Mouse (Mus musculus) T-helper 1 cell (primary cell): ENCODE data around the gene Spag6l.
"Not testable (repeated sequence)": the region's sequence is repeated elsewhere in the genome, so short reads cannot be mapped to it uniquely, and the experiment has no call there.

Source experiments
- in situ Hi-C: fragments of 300-600 bp; cut with MboI, MseI; formaldehyde crosslinking; loops from one replicate; pipeline ENCODE4 v1.15.1; 2025; ENCODE audit warnings: high pct_unique_total_duplicates

The Spag6l gene

DNA sequence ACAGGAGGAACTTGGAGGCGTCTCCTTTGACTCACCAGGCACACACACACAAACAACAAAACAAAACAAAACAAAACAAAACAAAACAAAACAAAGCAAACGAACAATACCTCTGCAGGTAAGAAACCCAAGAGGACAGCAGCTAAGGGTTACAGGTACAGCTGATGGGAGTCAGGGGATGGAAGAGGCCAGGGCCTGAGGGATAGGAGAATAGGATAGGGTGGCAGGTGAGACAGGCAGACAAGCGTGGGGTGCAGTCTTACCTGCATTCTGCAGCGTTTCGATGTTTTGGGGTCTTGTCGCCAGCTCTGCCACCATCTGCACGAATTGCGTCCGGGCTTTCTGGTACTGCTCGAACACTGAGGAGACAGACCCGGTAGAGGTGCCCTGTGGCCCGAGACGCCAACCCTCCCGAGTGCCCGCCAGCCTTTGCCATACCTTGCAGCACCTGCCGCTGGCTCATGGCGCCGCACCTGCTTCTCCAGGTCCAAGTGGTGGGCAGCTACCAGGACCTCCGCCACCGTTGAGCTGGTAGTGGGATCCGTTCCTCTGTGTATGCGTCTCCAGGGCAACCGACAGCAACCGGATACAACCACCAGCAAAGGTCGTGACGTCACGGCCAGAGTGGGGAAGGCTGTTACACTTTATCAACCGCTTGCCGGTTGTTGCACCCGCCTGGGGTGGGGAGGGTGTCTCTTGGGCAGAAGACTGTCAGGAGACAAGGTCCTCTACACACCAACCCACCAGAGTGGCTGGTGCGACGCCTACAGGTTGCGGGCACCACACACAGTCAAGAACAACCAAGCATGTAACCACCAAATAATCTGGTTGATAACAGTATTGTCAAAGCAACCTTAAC is at the start of gene Spag6l:
TSS of gene Spag6l (minus strand) at position 700 of the 859 bp plus-strand sequence.
- in situ Hi-C loops: no loop called here

- in situ Hi-C loops: no loop called here
Observed at GRCm38 (mm10) chr16:16879025-16879424, 49.8 kb upstream of the Spag6l start.

GRCm38 (mm10) chr16:16870617-16871331 is 41.5 kb upstream of the Spag6l start, which contains the start of the genes Top3b and Vpreb1:
Gene Top3b, plus strand, starts transcription at chr16:16870736.
Gene Vpreb1, minus strand, starts transcription at chr16:16870843.
- in situ Hi-C loops: loop anchor here (5.0 kb wide), 1 partner anchor 412 kb away; no protein-coding TSS in a partner anchor

- in situ Hi-C loops: loop anchor here (5.0 kb wide), 1 partner anchor 412 kb away; no protein-coding TSS in a partner anchor
Observed at GRCm38 (mm10) chr16:16870241-16870616, 41.0 kb upstream of the Spag6l start.

- in situ Hi-C loops: loop anchor here (5.0 kb wide), 1 partner anchor 1116 kb away; the partner anchor contains the start of gene Vpreb2
Observed at GRCm38 (mm10) chr16:16865696-16866561, 36.7 kb upstream of the Spag6l start.

GRCm38 (mm10) chr16:16865217-16865616 is 36.0 kb upstream of the Spag6l start:
- in situ Hi-C loops: loop anchor here (5.0 kb wide), 1 partner anchor 1117 kb away; the partner anchor contains the start of gene Vpreb2

- in situ Hi-C loops: no loop called here
Observed at GRCm38 (mm10) chr16:16863978-16864377, 34.7 kb upstream of the Spag6l start, which contains the start of gene Igll1. Gene Igll1, minus strand, starts transcription at chr16:16863985.

DNA sequence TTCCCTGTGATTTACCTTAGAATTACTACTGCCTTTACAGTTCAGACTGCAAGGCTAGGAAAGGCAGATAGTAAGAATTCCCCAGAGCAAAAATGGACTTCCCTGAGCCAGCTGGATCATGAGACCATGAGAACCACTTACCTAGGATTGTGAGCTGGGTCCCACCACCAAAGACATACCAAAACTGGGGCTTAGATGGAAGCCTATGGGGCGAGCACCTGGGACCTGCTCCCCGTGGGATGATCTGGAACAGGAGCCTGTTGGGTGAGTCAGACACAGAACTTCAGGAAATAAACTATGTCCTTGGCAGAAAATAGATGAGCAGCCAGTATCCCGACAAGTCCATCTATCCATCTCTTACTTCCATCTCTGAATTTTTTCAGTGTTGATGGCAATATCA is 33.0 kb upstream of the Spag6l start:
- in situ Hi-C loops: no loop called here

DNA sequence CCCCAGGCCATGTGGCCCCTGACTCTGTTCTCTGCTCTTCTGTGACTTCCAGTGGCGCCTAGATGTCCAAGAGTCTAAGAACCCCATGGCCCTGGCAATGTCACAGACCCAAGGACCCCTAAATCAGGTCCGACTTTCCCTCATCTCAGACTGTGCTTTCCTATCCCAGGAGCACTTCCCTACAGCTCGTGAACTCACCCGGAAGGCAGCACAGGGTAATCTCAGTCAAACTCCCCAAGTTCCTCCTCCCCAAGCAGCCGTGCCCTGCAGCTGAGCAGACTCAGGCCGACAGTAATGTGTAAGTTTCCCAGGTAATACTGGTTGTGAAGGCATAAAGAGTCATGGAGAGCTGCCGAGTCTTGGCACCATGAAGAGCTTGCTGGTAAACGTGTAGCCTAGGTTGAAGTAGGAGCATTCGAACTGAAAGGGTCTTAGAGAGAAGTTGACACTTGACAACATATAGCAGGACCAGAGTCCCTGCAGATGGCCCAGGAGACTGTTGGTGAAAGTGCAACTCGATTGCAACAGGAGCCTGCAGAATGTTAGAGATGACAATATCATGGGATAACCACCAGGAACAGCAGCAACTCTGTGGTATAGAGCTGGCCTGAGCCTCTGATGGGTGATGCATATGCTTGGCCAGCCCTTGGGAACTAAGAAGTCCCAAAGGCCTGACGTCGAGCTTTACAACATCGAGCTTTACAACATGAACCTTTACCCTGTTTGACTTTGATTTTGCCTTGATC is 27.6 kb upstream of the Spag6l start:
- in situ Hi-C loops: no loop called here

DNA sequence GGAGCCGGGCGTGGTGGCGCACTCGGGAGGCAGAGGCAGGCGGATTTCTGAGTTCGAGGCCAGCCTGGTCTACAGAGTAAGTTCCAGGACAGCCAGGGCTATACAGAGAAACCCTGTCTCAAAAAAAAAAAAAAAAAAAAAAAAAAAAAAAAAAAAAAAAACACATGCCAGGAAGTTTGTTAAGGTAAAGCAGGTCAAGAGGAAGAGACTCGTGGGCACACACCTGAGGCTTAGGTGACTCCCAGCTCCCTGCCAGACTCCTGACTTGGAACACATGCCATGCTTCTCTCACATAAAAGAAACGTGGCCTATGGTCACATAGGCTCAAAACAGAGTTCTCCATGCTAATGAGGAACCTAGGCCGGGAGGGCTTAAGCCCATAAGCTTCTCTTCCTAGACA is 26.8 kb upstream of the Spag6l start:
- in situ Hi-C loops: not testable (repeated sequence)

GRCm38 (mm10) chr16:16855541-16855940 is 26.3 kb upstream of the Spag6l start:
- in situ Hi-C loops: no loop called here

DNA sequence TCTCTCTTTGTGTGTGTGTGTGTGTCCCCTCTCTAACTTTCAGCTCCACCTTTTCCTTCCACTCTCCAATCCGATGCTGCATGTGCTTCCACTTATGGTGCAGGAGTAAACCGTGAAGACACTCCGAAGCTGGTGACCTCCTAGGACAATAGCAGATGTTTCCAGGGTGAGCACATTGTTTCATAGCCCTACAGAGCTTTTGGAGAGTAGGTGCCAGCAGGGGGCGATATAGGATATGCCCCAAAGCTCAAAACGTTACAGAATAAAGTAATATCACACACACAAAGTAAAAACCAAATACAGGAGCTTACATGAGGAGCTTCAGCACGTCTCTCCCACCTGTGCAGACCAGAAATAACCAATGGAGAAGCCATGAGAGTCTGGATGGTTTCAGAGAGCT is 25.6 kb upstream of the Spag6l start:
- in situ Hi-C loops: no loop called here

DNA sequence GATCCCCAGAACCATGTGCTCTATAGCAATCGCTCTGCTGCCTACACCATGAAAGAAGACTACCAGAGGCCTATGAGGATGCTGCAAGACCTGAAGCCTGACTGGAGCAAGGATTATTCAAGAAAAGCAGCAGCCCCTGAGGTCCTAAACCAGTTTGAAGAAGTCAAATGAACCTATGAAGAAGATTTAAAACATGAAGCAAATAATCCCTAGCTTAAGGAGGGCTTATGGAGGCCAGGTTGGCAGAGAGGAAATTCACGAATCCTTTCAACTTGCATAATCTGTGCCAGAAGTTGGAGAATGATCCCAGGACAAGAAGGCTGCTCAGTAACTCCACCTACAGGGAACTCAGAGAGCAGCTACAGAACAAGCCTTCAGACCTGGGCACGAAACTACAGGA is 23.2 kb upstream of the Spag6l start:
- in situ Hi-C loops: no loop called here

- in situ Hi-C loops: no loop called here
Observed at GRCm38 (mm10) chr16:16849196-16849595, 19.9 kb upstream of the Spag6l start.

GRCm38 (mm10) chr16:16829671-16830070 is 415 bp upstream of the Spag6l start:
- in situ Hi-C loops: no loop called here

GRCm38 (mm10) chr16:16826223-16826622 is 3.0 kb downstream of the Spag6l start:
- in situ Hi-C loops: no loop called here

DNA sequence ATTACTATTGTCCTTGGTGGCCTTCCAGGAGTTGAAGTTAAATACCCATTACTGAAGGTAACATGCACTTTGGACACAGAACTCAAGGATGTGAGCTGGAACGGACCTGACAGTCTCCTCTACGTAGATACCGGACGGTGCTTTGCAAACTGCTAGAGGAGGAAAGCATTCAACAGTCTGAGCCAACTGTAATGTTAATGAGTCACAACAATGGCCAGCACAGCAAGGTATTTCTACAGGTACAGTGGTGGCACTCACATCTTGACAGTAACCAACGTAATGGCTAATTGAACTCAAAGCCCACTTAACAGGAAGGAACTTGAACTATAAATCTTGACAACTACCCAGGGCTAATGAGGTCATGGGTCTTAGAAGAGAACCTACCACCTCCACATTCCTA is 3.8 kb downstream of the Spag6l start:
- in situ Hi-C loops: no loop called here

GRCm38 (mm10) chr16:16806325-16806724 is 22.9 kb downstream of the Spag6l start:
- in situ Hi-C loops: no loop called here
